ENCODE assay signal across 9 mouse cellular contexts in genomic region chrX:136820250-136820649, GRCm38 (mm10). TPM values are rescaled to one million over a fixed set of nuclear protein-coding genes. Genes with fewer than 3 reads are reported as not detected.
DNase-seq lines count a peak whose midpoint lies in the region; ATAC-seq and TF ChIP-seq lines count a peak whose summit lies in the region.
"Had no signal": no experiment of that assay in that cellular context is flagged by ENCODE, and none has a peak within 500 bp of the region (broad histone marks: within the 10 kb centered on the region; RNA-seq: fewer than 3 reads in every experiment).

No protein-coding gene starts in this region.

- ATAC-seq in heart, embryonic 12.5 days (ENCODE audit: insufficient number of reproducible peaks, low FRiP score): no peak
- ATAC-seq in hindbrain, postnatal 0 days: peak; percentile 84
- peak; percentile 90 for ATAC-seq in midbrain, embryonic 13.5 days

- H3K9me3 ChIP-seq in heart, embryonic 12.5 days (replicated peaks): no peaks in the 10 kb centered on the region
- no peaks in the 10 kb centered on the region for H3K9me3 ChIP-seq in hindbrain, postnatal 0 days (ENCODE audit: low read length)
- no peaks in the 10 kb centered on the region for H3K9me3 ChIP-seq in midbrain, embryonic 13.5 days

- intact Hi-C loops in left cerebral cortex, postnatal 10 days (cut with DNase I): loop anchor here (5.0 kb wide), 2 partner anchors 58 to 78 kb away; partner anchors contain the start of gene Morf4l2

- WGBS in heart, embryonic 12.5 days: 6% methylated on average over 1 of the region's 1 CpGs
- 8% methylated on average over 1 of the region's 1 CpGs for WGBS in hindbrain, postnatal 0 days
- WGBS in midbrain, embryonic 13.5 days: 22% methylated on average over 1 of the region's 1 CpGs
- WGBS in small intestine, adult 2 months: 4% methylated on average over 1 of the region's 1 CpGs

- DNase-seq in heart, adult 11 months: peak; percentile 87
- peak; percentile 69 to 70 for DNase-seq in cerebellum, adult 18-20 months
- DNase-seq in forelimb bud, embryonic 11.5 days (ENCODE audit: low read depth, low spot score): peak; percentile 68
- peak; percentile 84 for DNase-seq in hindbrain, postnatal 0 days (ENCODE audit: low spot score)
- peak; percentile 63 to 65 for DNase-seq in left cerebral cortex, postnatal 10 days (ENCODE audit: extremely low spot score in 1 of 2, low spot score in 2 of 2)

- no peaks in the 10 kb centered on the region for H3K4me1 ChIP-seq in heart, embryonic 12.5 days (replicated peaks)
- H3K4me1 ChIP-seq in hindbrain, postnatal 0 days (ENCODE audit: insufficient read depth, low read length): no peaks in the 10 kb centered on the region
- 0 out of 2 replicates have a peak, but pooled peaks cover 2% of the 10 kb centered on the region for H3K4me1 ChIP-seq in midbrain, embryonic 13.5 days (replicated peaks)
- no peaks in the 10 kb centered on the region for H3K4me1 ChIP-seq in small intestine, adult 2 months (ENCODE audit: control insufficient read depth, insufficient read depth, insufficient read length, low read length)

- H3K9ac ChIP-seq in heart, embryonic 12.5 days: no peak overlapping the region
- H3K9ac ChIP-seq in hindbrain, postnatal 0 days (replicated peaks; ENCODE audit: low read length): no peak overlapping the region
- no peak overlapping the region for H3K9ac ChIP-seq in midbrain, embryonic 13.5 days (replicated peaks)

- no peak overlapping the region for H3K4me3 ChIP-seq in heart, embryonic 12.5 days
- no peak overlapping the region for H3K4me3 ChIP-seq in hindbrain, postnatal 0 days (ENCODE audit: low read length)
- H3K4me3 ChIP-seq in midbrain, embryonic 13.5 days (replicated peaks): no peak overlapping the region
- H3K4me3 ChIP-seq in small intestine, adult 2 months (ENCODE audit: low read depth, low read length): no peak overlapping the region
- H3K4me3 ChIP-seq: myocyte had no signal

- H3K4me2 ChIP-seq in heart, embryonic 12.5 days: no peak overlapping the region
- no peak overlapping the region for H3K4me2 ChIP-seq in hindbrain, postnatal 0 days (ENCODE audit: low read depth, low read length)
- no peak overlapping the region for H3K4me2 ChIP-seq in midbrain, embryonic 13.5 days (replicated peaks)

- H3K27ac ChIP-seq in heart, embryonic 12.5 days (ENCODE audit: poor library complexity, severe bottlenecking): no peak overlapping the region
- H3K27ac ChIP-seq in hindbrain, postnatal 0 days: no peak overlapping the region
- no peak overlapping the region for H3K27ac ChIP-seq in midbrain, embryonic 13.5 days
- H3K27ac ChIP-seq in small intestine, adult 2 months (ENCODE audit: insufficient read depth, low read depth, low read length): no peak overlapping the region

- no peaks in the 10 kb centered on the region for H3K27me3 ChIP-seq in heart, embryonic 12.5 days (replicated peaks)
- no peaks in the 10 kb centered on the region for H3K27me3 ChIP-seq in hindbrain, postnatal 0 days (ENCODE audit: insufficient read depth, low read length)
- H3K27me3 ChIP-seq in midbrain, embryonic 13.5 days: peaks cover 9% of the 10 kb centered on the region; the same call in 1 of the 2 replicates
- H3K27me3 ChIP-seq in small intestine, adult 2 months (ENCODE audit: control insufficient read depth, insufficient read depth, low read length): no peaks in the 10 kb centered on the region

- H3K36me3 ChIP-seq in heart, embryonic 12.5 days: no peaks in the 10 kb centered on the region
- no peaks in the 10 kb centered on the region for H3K36me3 ChIP-seq in hindbrain, postnatal 0 days (ENCODE audit: insufficient read depth, low read length)
- H3K36me3 ChIP-seq in midbrain, embryonic 13.5 days: no peaks in the 10 kb centered on the region
- H3K36me3 ChIP-seq in small intestine, adult 2 months (ENCODE audit: control insufficient read depth, insufficient read depth, low read length): no peaks in the 10 kb centered on the region

- TF ChIP-seq POLR2A in small intestine, adult 2 months (IDR thresholded peaks at IDR 0.05; ENCODE audit: low read depth, low read length): no peak

- TF ChIP-seq CTCF in hindbrain, postnatal 0 days (IDR thresholded peaks at IDR 0.05; ENCODE audit: low read depth): peak; percentile 85
- TF ChIP-seq CTCF in small intestine, adult 2 months (IDR thresholded peaks at IDR 0.05; ENCODE audit: extremely low read depth, insufficient read length, insufficient replicate concordance, low read depth, low read length): peak; percentile 59; the same call in 1 of the 2 replicates

RNA-seq across cellular contexts. Expression of gene Plp1, which starts 2.2 kb away (rescaled TPM):
- 3.8 and 4.4 TPM in 2 replicates for polyA plus RNA-seq in heart, embryonic 12.5 days (2016; fragmentation: Nextera tagmentation; extraction: Ambion mirVana)
- 54.3 and 64.8 TPM in 2 replicates for total RNA-seq in hindbrain, postnatal 0 days (2014; rRNA removed)
- 46.2 and 67.2 TPM in 2 replicates for polyA plus RNA-seq in hindbrain, postnatal 0 days (2015; fragmentation: Nextera tagmentation; extraction: Ambion mirVana)
- total RNA-seq in left cerebral cortex, postnatal 10 days (2021): 100 to 1,000 TPM in 1 of 2 experiments, 10 to 100 TPM in 1; 91.6 to 184 TPM
- 8.7 and 10.7 TPM in 2 replicates for polyA plus RNA-seq in midbrain, embryonic 13.5 days (2015; fragmentation: Nextera tagmentation; extraction: Ambion mirVana)
- 0.80 and 1.2 TPM in 2 replicates for polyA plus RNA-seq in small intestine, adult 2 months (2012; rRNA removed)

RNA-seq across cellular contexts. Expression of gene Glra4, which starts 40.3 kb away (rescaled TPM):
- not detected in 2 replicates for polyA plus RNA-seq in heart, embryonic 12.5 days (2016; fragmentation: Nextera tagmentation; extraction: Ambion mirVana)
- not detected in 2 replicates for total RNA-seq in hindbrain, postnatal 0 days (2014; rRNA removed)
- polyA plus RNA-seq in hindbrain, postnatal 0 days (2015; fragmentation: Nextera tagmentation; extraction: Ambion mirVana): 0.11 TPM in 1 of 2 replicates, not detected in the other
- total RNA-seq in left cerebral cortex, postnatal 10 days (2021): not detected
- 0.10 TPM in 1 of 2 replicates, not detected in the other for polyA plus RNA-seq in midbrain, embryonic 13.5 days (2015; fragmentation: Nextera tagmentation; extraction: Ambion mirVana)
- polyA plus RNA-seq in small intestine, adult 2 months (2012; rRNA removed): not detected in 2 replicates
- polyA plus RNA-seq: myocyte had no signal

RNA-seq across cellular contexts. Expression of gene Rab9b, which starts 48.3 kb away (rescaled TPM):
- polyA plus RNA-seq in heart, embryonic 12.5 days (2016; fragmentation: Nextera tagmentation; extraction: Ambion mirVana): 0.21 and 0.26 TPM in 2 replicates
- total RNA-seq in hindbrain, postnatal 0 days (2014; rRNA removed): 19.9 and 24.9 TPM in 2 replicates
- 13.3 and 17.3 TPM in 2 replicates for polyA plus RNA-seq in hindbrain, postnatal 0 days (2015; fragmentation: Nextera tagmentation; extraction: Ambion mirVana)
- total RNA-seq in left cerebral cortex, postnatal 10 days (2021): 10 to 100 TPM; 22.7 to 25.3 TPM
- polyA plus RNA-seq in midbrain, embryonic 13.5 days (2015; fragmentation: Nextera tagmentation; extraction: Ambion mirVana): 14.7 and 16.8 TPM in 2 replicates
- polyA plus RNA-seq in small intestine, adult 2 months (2012; rRNA removed): not detected in 2 replicates
- polyA plus RNA-seq: myocyte had no signal

Comparison
In these comparisons a context has a peak if more than half of its experiments do, and no peak if none do; other contexts are left out.
1. RNA of gene Rab9b, which starts 48.3 kb away (polyA plus RNA-seq): 13.3 to 17.3 TPM in hindbrain, postnatal 0 days and 14.7 to 16.8 TPM in midbrain, embryonic 13.5 days; 0.21 to 0.26 TPM in heart, embryonic 12.5 days and not detected in small intestine, adult 2 months; every median in the first group is over 10 times any median in the second.
2. Peak in every context shown above with its lines, with median percentiles within 50 percentile points of each other: DNase-seq.